Mouse (Mus musculus) liver, postnatal 0 days (tissue): ENCODE measurements around the gene Rnf213. TPM values are rescaled to one million over a fixed set of nuclear protein-coding genes. Genes with fewer than 3 reads are reported as not detected.

Source experiments
- ATAC-seq: fragments of 200-750 bp; cut with Nextera tagmentation; 2 replicates; pipeline ENCODE4 v1.8.0; 2017; ENCODE audit warnings: mild to moderate bottlenecking, moderate library complexity
- DNase-seq: peaks from one replicate; pipeline ENCODE4 v3.0.0-alpha.2; 2016
- H3K27ac ChIP-seq: fragments of 300-500 bp; sonication (generic); 2 replicates; pipeline ENCODE4 v1.5.1; 2014; ENCODE audit warnings: antibody characterized with exemption, moderate library complexity, mild to moderate bottlenecking, low read depth
- H3K27me3 ChIP-seq: fragments of 300-500 bp; sonication (generic); 2 replicates; pipeline ENCODE4 v1.6.1; 2014; ENCODE audit warnings: low read length, control low read depth, mixed read lengths; ENCODE audit not compliant: insufficient read depth
- H3K36me3 ChIP-seq: fragments of 300-500 bp; sonication (generic); replicated peaks from 2 replicates; pipeline ENCODE4 v1.6.1; 2014; ENCODE audit warnings: mild to moderate bottlenecking, control low read depth, low read length, moderate library complexity, mixed read lengths; ENCODE audit not compliant: insufficient read depth
- H3K4me1 ChIP-seq: fragments of 300-500 bp; sonication (generic); 2 replicates; pipeline ENCODE4 v1.6.1; 2014; ENCODE audit warnings: antibody characterized with exemption, mild to moderate bottlenecking, control low read depth; ENCODE audit not compliant: insufficient read depth
- H3K4me2 ChIP-seq: fragments of 300-500 bp; sonication (generic); 2 replicates; pipeline ENCODE4 v1.6.1; 2014; ENCODE audit warnings: low read depth, mild to moderate bottlenecking, low read length, moderate library complexity, mixed read lengths
- H3K4me3 ChIP-seq: fragments of 300-500 bp; sonication (generic); 2 replicates; pipeline ENCODE4 v1.5.1; 2014; ENCODE audit warnings: low read depth, low read length
- H3K9ac ChIP-seq: fragments of 300-500 bp; sonication (generic); replicated peaks from 2 replicates; pipeline ENCODE4 v1.6.1; 2014; ENCODE audit warnings: mild to moderate bottlenecking, moderate library complexity
- H3K9me3 ChIP-seq: fragments of 300-500 bp; sonication (generic); 2 replicates; pipeline ENCODE4 v1.6.1; 2016; ENCODE audit warnings: mild to moderate bottlenecking, control low read depth, low read length, mixed read lengths
- CTCF ChIP-seq: sonication (generic); IDR thresholded peaks from 2 replicates; pipeline ENCODE4 v1.5.1; 2016; ENCODE audit warnings: antibody characterized with exemption, low read depth
- EP300 ChIP-seq: IDR thresholded peaks from 2 replicates; pipeline ENCODE4 v1.6.1; 2016; ENCODE audit warnings: antibody characterized with exemption, low read depth, mild to moderate bottlenecking
- WGBS: fragments of 180-500 bp; shearing (Covaris S2); extraction: QIAGEN DNeasy Blood & Tissue Kit; methylation state at CpG from one replicate; pipeline ENCODE4 v1.1.7; 2014; ENCODE audit not compliant: insufficient replicate concordance; 5-methylcytosine and 5-hydroxymethylcytosine counted together
- polyA plus RNA-seq: library from polyadenylated mRNA; unstranded; fragments of >200 nt; fragmentation: Nextera tagmentation; extraction: Ambion mirVana; gene quantifications from 2 replicates; pipeline ENCODE4 v1.2.1, GENCODE M21; 2015

Gene Rnf213
- polyA plus RNA-seq, 1 experiment from 2014 or later, result 6.6 TPM

GRCm38 (mm10) chr11:119520713-119521063, 127.8 kb downstream of the Rnf213 start:
- Histone ChIP-seq H3K9me3 (no peaks in the 10 kb centered on the region), H3K27me3 (peaks cover 3% of the 10 kb centered on the region; the same call in 1 of the 2 replicates), H3K36me3 (no peaks in the 10 kb centered on the region), H3K4me1 (peaks cover 6% of the 10 kb centered on the region; the same call in 1 of the 2 replicates), H3K4me3 (no peak overlapping the region), H3K27ac (no peak overlapping the region), H3K9ac (no peak overlapping the region), H3K4me2 (no peak overlapping the region)
- ATAC-seq (no peak), DNase-seq (no peak)
- TF ChIP-seq CTCF (no peak), EP300 (no peak)

GRCm38 (mm10) chr11:119521920-119522710, 129.2 kb downstream of the Rnf213 start:
- no peaks in the 10 kb centered on the region for H3K9me3 ChIP-seq
- H3K9ac ChIP-seq, result no peak overlapping the region
- H3K4me2 ChIP-seq, result no peak overlapping the region
- no peaks in the 10 kb centered on the region for H3K27me3 ChIP-seq
- H3K27ac ChIP-seq, result 0 out of 2 replicates have a peak overlapping the region, but pooled peaks have one; percentile 11
- DNase-seq (no peak), ATAC-seq (no peak)
- peaks cover 6% of the 10 kb centered on the region; the same call in 1 of the 2 replicates for H3K4me1 ChIP-seq
- TF ChIP-seq CTCF, result no peak
- no peak for TF ChIP-seq EP300
- no peak overlapping the region for H3K4me3 ChIP-seq
- WGBS, result 69% methylated on average over 6 of the region's 6 CpGs
- H3K36me3 ChIP-seq, result no peaks in the 10 kb centered on the region

- no peaks in the 10 kb centered on the region for H3K9me3 ChIP-seq
- DNase-seq (no peak), ATAC-seq (no peak)
- H3K36me3 ChIP-seq, result no peaks in the 10 kb centered on the region
- H3K27ac ChIP-seq, result no peak overlapping the region
- WGBS, result 75% methylated on average over 8 of the region's 8 CpGs
- no peak overlapping the region for H3K9ac ChIP-seq
- H3K4me2 ChIP-seq, result no peak overlapping the region
- no peaks in the 10 kb centered on the region for H3K27me3 ChIP-seq
- TF ChIP-seq CTCF, result no peak
- TF ChIP-seq EP300, result no peak
- peaks cover 6% of the 10 kb centered on the region; the same call in 1 of the 2 replicates for H3K4me1 ChIP-seq
- H3K4me3 ChIP-seq, result no peak overlapping the region
These were observed 129.9 kb downstream of the Rnf213 start for GRCm38 (mm10) chr11:119522779-119523178.

- H3K4me2 ChIP-seq, result no peak overlapping the region
- H3K9ac ChIP-seq, result no peak overlapping the region
- no peaks in the 10 kb centered on the region for H3K9me3 ChIP-seq
- H3K36me3 ChIP-seq, result no peaks in the 10 kb centered on the region
- ATAC-seq, result no peak
- DNase-seq, result no peak
- WGBS, result 76% methylated on average over 3 of the region's 3 CpGs
- H3K27me3 ChIP-seq, result no peaks in the 10 kb centered on the region
- TF ChIP-seq CTCF (no peak), EP300 (no peak)
- H3K4me1 ChIP-seq, result peaks cover 6% of the 10 kb centered on the region; the same call in 1 of the 2 replicates
- no peak overlapping the region for H3K27ac ChIP-seq
- no peak overlapping the region for H3K4me3 ChIP-seq
These were observed 130.5 kb downstream of the Rnf213 start for GRCm38 (mm10) chr11:119523392-119523791.

- Histone ChIP-seq H3K4me1 (peaks cover 6% of the 10 kb centered on the region; the same call in 1 of the 2 replicates), H3K36me3 (no peaks in the 10 kb centered on the region), H3K9ac (0 out of 2 replicates have a peak overlapping the region, but pooled peaks have one; percentile 44), H3K9me3 (no peaks in the 10 kb centered on the region), H3K27me3 (no peaks in the 10 kb centered on the region), H3K4me2 (peak overlapping the region; percentile 76), H3K27ac (no peak overlapping the region), H3K4me3 (peak overlapping the region; percentile 46)
- ATAC-seq (peak; percentile 94), DNase-seq (peak; percentile 88)
- 3% methylated on average over 32 of the region's 33 CpGs for WGBS
- TF ChIP-seq EP300, result no peak
- TF ChIP-seq CTCF, result no peak
These were observed 131.6 kb downstream of the Rnf213 start for GRCm38 (mm10) chr11:119524545-119524949.

- no peak overlapping the region for H3K9ac ChIP-seq
- DNase-seq, result no peak
- WGBS, result 72% methylated on average over 14 of the region's 14 CpGs
- no peaks in the 10 kb centered on the region for H3K36me3 ChIP-seq
- H3K9me3 ChIP-seq, result no peaks in the 10 kb centered on the region
- H3K27ac ChIP-seq, result no peak overlapping the region
- no peak overlapping the region for H3K4me3 ChIP-seq
- H3K4me1 ChIP-seq, result peaks cover 4% of the 10 kb centered on the region; the same call in 1 of the 2 replicates
- no peak overlapping the region for H3K4me2 ChIP-seq
- TF ChIP-seq CTCF (no peak), EP300 (no peak)
- H3K27me3 ChIP-seq, result no peaks in the 10 kb centered on the region
- no peak for ATAC-seq
These were observed 133.4 kb downstream of the Rnf213 start for GRCm38 (mm10) chr11:119526068-119526966.
